ENCODE assay signal across 11 mouse cellular contexts in the genomic region with DNA sequence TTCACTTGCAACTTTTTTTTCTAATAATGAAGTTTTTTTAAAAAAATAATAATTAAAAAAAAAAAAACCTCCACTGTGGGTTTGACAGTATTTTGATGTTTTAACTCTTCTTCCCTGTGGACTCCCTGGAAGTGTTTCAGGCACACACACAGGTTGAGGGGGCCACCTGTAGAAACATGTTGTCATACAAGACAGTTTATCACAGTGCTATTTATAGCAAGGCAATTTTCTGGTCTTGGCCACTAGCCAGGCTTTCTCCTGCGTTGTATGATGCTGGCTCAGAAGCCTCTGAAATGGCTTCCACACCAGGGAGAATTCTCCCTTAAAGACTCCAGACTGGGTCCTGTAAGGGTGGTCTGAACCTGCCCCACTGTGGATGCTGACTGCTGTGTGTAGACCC. TPM values are rescaled to one million over a fixed set of nuclear protein-coding genes. Genes with fewer than 3 reads are reported as not detected.
DNase-seq lines count a peak whose midpoint lies in the region; ATAC-seq and TF ChIP-seq lines count a peak whose summit lies in the region.
"Had no signal": no experiment of that assay in that cellular context is flagged by ENCODE, and none has a peak within 500 bp of the region (broad histone marks: within the 10 kb centered on the region; RNA-seq: fewer than 3 reads in every experiment).

No protein-coding gene starts in this region.

- ATAC-seq in cerebellum, adult (ENCODE audit: insufficient number of reproducible peaks, low FRiP score, low TSS enrichment), result no peak
- peak; percentile 63 for ATAC-seq in hindbrain, postnatal 0 days
- ATAC-seq in hindbrain, embryonic 16.5 days, result no peak
- no peak for ATAC-seq in midbrain, embryonic 15.5 days (replicated peaks)

- no peak for TF ChIP-seq POLR2A in brain, embryonic 14.5 days (IDR thresholded peaks at IDR 0.05; ENCODE audit: borderline replicate concordance, extremely low read depth, insufficient read depth, insufficient read length, poor library complexity, severe bottlenecking)

- intact Hi-C loops in heart, postnatal 36 days (cut with DNase I), result loop anchor here (10.0 kb wide), 1 partner anchor 367 kb away; no protein-coding TSS in a partner anchor

- WGBS in hindbrain, postnatal 0 days, result 19% methylated on average over 1 of the region's 1 CpGs
- WGBS in hindbrain, embryonic 16.5 days, result 43% methylated on average over 1 of the region's 1 CpGs
- WGBS in midbrain, embryonic 15.5 days, result 52% methylated on average over 1 of the region's 1 CpGs

- H3K4me1 ChIP-seq in hindbrain, postnatal 0 days (ENCODE audit: insufficient read depth, low read length), result no peaks in the 10 kb centered on the region
- no peaks in the 10 kb centered on the region for H3K4me1 ChIP-seq in hindbrain, embryonic 16.5 days (ENCODE audit: control insufficient read depth, insufficient read depth, low read depth, low read length)
- no peaks in the 10 kb centered on the region for H3K4me1 ChIP-seq in midbrain, embryonic 15.5 days
- H3K4me1 ChIP-seq: stomach, embryonic 15.5 days had no signal

- H3K4me3 ChIP-seq in hindbrain, postnatal 0 days (ENCODE audit: low read length), result no peak overlapping the region
- H3K4me3 ChIP-seq in hindbrain, embryonic 16.5 days (ENCODE audit: low read length), result no peak overlapping the region
- no peak overlapping the region for H3K4me3 ChIP-seq in midbrain, embryonic 15.5 days
- H3K4me3 ChIP-seq: heart, adult 2 months; stomach, embryonic 15.5 days had no signal

- no peaks in the 10 kb centered on the region for H3K27me3 ChIP-seq in hindbrain, postnatal 0 days (ENCODE audit: insufficient read depth, low read length)
- no peaks in the 10 kb centered on the region for H3K27me3 ChIP-seq in hindbrain, embryonic 16.5 days (replicated peaks; ENCODE audit: control insufficient read depth, insufficient read depth, low read length)
- H3K27me3 ChIP-seq in midbrain, embryonic 15.5 days (replicated peaks), result no peaks in the 10 kb centered on the region
- H3K27me3 ChIP-seq: stomach, embryonic 15.5 days had no signal

- H3K4me2 ChIP-seq in hindbrain, postnatal 0 days (ENCODE audit: low read depth, low read length), result no peak overlapping the region
- H3K4me2 ChIP-seq in hindbrain, embryonic 16.5 days (ENCODE audit: low read length), result no peak overlapping the region
- no peak overlapping the region for H3K4me2 ChIP-seq in midbrain, embryonic 15.5 days
- H3K4me2 ChIP-seq: stomach, embryonic 15.5 days had no signal

- H3K9me3 ChIP-seq in hindbrain, postnatal 0 days (ENCODE audit: low read length), result no peaks in the 10 kb centered on the region
- no peaks in the 10 kb centered on the region for H3K9me3 ChIP-seq in hindbrain, embryonic 16.5 days (ENCODE audit: control insufficient read depth, low read length)
- H3K9me3 ChIP-seq in midbrain, embryonic 15.5 days, result no peaks in the 10 kb centered on the region
- H3K9me3 ChIP-seq: stomach, embryonic 15.5 days had no signal

- TF ChIP-seq CTCF in hindbrain, postnatal 0 days (IDR thresholded peaks at IDR 0.05; ENCODE audit: low read depth), result no peak
- no peak for TF ChIP-seq CTCF in brain, embryonic 14.5 days (IDR thresholded peaks at IDR 0.05; ENCODE audit: borderline replicate concordance, extremely low read depth, insufficient read depth, insufficient read length)

- H3K9ac ChIP-seq in hindbrain, postnatal 0 days (replicated peaks; ENCODE audit: low read length), result no peak overlapping the region
- no peak overlapping the region for H3K9ac ChIP-seq in hindbrain, embryonic 16.5 days (ENCODE audit: low read depth, low read length)
- no peak overlapping the region for H3K9ac ChIP-seq in midbrain, embryonic 15.5 days
- H3K9ac ChIP-seq: stomach, embryonic 15.5 days had no signal

- no peak overlapping the region for H3K27ac ChIP-seq in hindbrain, postnatal 0 days
- H3K27ac ChIP-seq in hindbrain, embryonic 16.5 days (ENCODE audit: low read depth, low read length), result no peak overlapping the region
- H3K27ac ChIP-seq in midbrain, embryonic 15.5 days, result no peak overlapping the region
- H3K27ac ChIP-seq: heart, adult 2 months; stomach, embryonic 15.5 days had no signal

- peak; percentile 85 to 86 for DNase-seq in cerebellum, postnatal 10 days
- peak; percentile 50 for DNase-seq in hindbrain, postnatal 0 days (ENCODE audit: low spot score)
- peak; percentile 51 for DNase-seq in brain, embryonic 14.5 days (ENCODE audit: low read depth)
- DNase-seq in heart, postnatal 36 days, result peak; percentile 27 to 29
- no peak for DNase-seq in adipocyte (ENCODE audit: low spot score)
- DNase-seq: retina, postnatal 1 day had no signal

- H3K36me3 ChIP-seq in hindbrain, postnatal 0 days (ENCODE audit: insufficient read depth, low read length), result no peaks in the 10 kb centered on the region
- H3K36me3 ChIP-seq in hindbrain, embryonic 16.5 days (ENCODE audit: control insufficient read depth, insufficient read depth, low read length), result no peaks in the 10 kb centered on the region
- no peaks in the 10 kb centered on the region for H3K36me3 ChIP-seq in midbrain, embryonic 15.5 days (replicated peaks)
- H3K36me3 ChIP-seq: stomach, embryonic 15.5 days had no signal

RNA-seq across cellular contexts. Expression of gene Serbp1, which starts 59.9 kb away (rescaled TPM):
- total RNA-seq in hindbrain, postnatal 0 days (2014; rRNA removed), result 134 and 177 TPM in 2 replicates
- polyA plus RNA-seq in hindbrain, postnatal 0 days (2015; fragmentation: Nextera tagmentation; extraction: Ambion mirVana), result 283 and 302 TPM in 2 replicates
- 277 and 281 TPM in 2 replicates for polyA plus RNA-seq in hindbrain, embryonic 16.5 days (2015; fragmentation: Nextera tagmentation; extraction: Ambion mirVana)
- polyA plus RNA-seq in brain, embryonic 14.5 days (2012; rRNA removed), result 229 and 331 TPM in 2 replicates
- total RNA-seq in heart, postnatal 36 days (2021), result 100 to 1,000 TPM; 201 to 234 TPM
- 273 and 287 TPM in 2 replicates for polyA plus RNA-seq in midbrain, embryonic 15.5 days (2015; fragmentation: Nextera tagmentation; extraction: Ambion mirVana)
